Mouse (Mus musculus): ENCODE measurements at regions not wholly inside any gene's neighbourhood (a gene's known extent, or its start where the extent isn't known, plus 50 kb on each side); places are given as distances from the start of the nearest gene placed in this dataset.
"Not testable (repeated sequence)": the region's sequence is repeated elsewhere in the genome, so short reads cannot be mapped to it uniquely, and the experiment has no call there.

DNA sequence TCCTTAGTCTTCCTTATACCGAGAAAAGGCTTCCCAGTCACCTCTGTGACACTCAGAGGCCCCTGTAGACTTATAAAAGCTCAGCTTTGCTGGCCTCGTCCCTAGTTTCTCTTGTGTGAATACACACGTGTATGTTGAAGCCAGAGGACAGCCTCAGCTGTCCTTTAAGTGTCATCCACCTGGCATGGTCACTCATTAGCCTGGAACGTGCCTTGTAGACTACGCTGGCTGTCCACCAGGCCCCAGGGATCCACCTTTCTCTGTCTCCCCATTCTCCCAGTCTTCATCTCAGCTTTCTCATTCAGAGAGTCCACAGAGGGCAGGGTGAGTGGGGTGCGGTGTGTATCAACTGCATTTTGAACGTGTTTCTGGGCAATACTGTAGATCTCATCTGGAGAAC lies 273.8 kb upstream of the Maf start:
- intact Hi-C loops (cut with DNase I), result no loop called here
- DNase-seq (ENCODE audit: low spot score in 2 of 2), result no peak

DNA sequence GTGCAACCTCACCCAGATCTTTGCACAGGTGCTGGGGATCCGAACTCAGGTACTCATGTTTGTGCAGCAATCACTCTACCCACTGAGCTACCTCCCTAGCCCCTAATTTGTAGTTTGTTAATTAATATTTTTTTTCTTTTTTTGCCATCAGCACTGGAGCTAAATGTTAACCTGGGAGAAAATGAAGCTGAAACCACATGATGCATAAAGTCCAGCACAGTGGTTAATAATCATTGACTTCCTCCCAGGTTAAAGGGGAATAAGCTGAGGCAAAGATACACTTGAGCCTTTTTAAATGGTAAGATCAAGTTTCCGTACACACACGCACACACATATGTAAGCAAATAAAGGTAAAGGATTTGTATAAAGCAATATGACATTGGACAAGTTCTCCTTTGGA lies 273.0 kb upstream of the Maf start:
- no peak for DNase-seq (ENCODE audit: low spot score in 2 of 2)
- intact Hi-C loops (cut with DNase I), result no loop called here

DNA sequence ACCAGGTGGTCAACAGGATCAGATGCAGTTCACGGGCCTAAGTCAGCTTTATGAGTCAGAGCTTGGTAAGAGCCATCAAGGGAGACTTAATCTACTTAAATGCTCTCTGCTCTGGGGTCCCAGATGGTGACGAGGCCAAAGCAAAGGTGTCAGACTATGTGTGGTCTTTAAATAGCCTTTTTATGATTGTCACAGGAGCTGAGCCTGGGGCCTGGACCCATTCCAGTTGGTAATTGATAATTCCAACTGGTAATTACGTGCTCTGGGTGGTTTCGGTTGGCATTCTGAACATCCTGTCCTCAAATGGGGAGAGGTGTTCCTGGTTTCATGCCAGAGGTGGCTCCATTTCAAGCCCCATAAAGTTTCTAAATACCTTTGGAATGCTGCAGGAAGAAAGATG lies 269.6 kb upstream of the Maf start:
- intact Hi-C loops (cut with DNase I), result no loop called here
- no peak for DNase-seq (ENCODE audit: low spot score in 2 of 2)

DNA sequence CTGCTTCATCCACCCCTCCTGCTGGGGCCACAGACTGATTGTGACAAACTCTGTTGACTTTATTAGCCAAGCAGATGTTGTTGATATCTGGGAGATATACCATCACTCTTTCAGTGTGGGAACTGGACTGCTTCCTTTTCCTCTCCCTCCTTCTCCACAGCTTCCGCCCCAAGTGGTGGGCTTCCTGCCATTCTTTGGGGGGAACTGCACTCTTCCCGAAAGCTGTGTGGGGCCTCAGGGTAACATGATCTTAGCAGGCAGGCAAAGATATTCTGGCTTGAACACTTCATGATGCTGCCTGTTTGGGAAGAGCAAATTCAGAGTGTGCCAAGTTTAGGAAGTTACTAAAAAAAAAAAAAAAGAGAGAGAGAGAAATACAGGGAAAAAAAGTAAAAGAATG lies 267.1 kb upstream of the Maf start:
- intact Hi-C loops (cut with DNase I), result no loop called here

DNA sequence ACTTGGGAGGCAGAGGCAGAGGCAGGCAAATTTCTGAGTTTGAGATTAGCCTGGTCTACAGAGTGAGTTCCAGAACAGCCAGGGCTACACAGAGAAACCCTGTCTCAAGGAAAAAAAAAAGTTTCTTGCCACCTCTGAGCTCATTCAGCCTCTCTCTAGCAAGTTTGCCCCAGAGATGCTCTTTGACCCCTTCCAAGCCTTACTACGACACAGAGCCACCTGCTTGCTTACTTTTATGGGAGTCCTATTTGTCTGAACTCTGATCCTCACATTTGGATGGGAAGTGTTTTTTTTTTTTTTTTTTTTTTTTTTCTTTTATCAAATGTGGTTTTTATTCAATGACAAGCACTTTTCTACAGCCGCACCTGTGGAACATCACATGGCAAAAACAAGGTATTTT lies 263.8 kb upstream of the Maf start:
- DNase-seq (ENCODE audit: low spot score in 2 of 2); intact Hi-C loops (cut with DNase I): not testable (repeated sequence)

More for the DNA sequence above, 267.1 kb upstream of the Maf start:
- DNase-seq (ENCODE audit: low spot score in 2 of 2), result no peak

DNA sequence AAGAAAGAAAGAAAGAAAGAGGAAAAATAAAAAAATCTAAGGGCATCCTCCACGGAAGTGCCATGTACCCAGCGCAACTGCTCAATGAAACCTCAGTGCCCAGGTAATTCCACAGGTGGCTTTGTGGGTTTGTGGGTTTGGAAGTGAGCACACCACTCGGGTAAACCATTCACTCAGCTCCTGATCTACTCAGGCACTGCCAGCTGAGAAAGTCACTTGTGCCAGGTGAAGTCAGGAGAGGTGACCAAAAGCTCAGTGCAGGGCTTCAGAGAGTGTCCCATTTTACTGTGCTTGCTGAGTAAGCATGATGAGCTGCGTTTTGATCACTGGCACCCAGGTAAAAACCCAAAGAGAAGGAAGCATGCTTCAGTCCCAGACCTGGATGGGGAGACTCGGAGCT lies 260.5 kb upstream of the Maf start:
- no peak for DNase-seq (ENCODE audit: low spot score in 2 of 2)
- intact Hi-C loops (cut with DNase I), result no loop called here

DNA sequence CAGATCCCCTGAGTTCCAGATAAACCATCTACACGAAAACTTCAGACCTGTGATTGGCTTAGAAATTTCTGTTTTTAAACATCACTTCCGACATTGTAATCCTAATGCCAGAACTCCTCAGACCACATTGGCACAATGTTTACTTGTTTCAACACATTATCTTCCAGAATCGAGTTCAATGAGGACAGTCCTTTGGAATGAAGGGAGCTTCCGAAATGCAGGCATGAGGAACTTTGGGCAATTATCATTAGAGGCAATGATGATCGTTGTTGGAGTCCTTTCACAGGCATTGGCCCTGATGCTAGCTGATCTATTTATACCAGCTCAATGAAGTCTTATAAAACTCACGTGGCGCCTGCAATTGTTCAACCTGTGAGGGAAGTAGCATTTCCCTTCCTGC lies 258.4 kb upstream of the Maf start:
- no peak for DNase-seq (ENCODE audit: low spot score in 2 of 2)
- intact Hi-C loops (cut with DNase I), result no loop called here

DNA sequence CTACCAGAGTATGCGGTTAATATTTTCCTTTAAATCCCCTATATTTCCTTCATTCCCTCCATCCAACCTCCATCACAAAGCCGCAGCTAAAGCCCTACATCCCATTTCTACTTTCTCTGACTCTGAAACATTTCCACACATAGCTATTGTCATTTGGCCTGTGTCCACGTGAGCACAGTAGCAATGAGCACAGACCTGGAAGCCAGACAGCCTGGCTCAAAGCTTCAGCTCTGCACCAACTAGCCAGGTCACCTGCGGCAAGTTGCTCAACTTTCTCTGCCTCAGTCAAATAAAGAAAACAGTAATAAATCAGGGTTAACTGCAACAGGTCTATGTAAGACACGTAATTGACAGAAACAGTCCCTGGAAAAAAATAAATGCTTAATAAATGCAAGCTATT lies 247.8 kb upstream of the Maf start:
- intact Hi-C loops (cut with DNase I), result no loop called here
- DNase-seq (ENCODE audit: low spot score in 2 of 2), result no peak

DNA sequence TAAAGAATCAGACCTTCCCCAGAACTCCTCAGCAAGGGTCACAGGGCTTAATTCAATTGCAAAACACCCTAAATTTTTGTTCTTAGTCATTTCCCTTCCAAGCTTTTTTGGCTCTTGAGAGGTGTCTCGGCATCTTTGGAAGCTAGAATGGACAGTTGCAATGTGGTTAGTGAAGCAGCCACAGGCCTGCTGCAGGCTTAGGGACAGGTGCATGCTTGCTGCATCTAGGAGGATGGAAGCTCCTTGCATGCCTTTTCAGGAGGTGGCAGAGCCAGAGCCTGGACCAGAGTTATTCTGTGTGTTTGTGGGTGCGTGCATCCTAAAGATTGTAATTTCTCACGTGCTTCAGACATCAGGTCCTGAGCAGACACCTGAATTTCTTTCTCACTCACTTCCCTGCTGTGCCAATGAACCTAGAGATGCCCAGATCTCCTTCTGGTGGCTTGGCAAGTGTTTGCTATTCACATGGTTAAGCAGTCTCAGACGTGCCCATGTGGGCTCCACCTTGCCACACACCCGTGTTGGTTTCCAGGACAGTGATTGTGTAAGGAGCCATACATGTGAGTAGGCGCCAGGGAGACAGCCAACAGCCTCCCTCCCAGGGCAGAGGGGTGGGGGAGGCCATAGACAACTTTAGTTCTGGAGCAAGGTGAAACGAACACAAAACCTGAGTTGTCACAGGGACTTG lies 246.3 kb upstream of the Maf start:
- DNase-seq (ENCODE audit: low spot score in 2 of 2), result no peak
- intact Hi-C loops (cut with DNase I), result no loop called here

DNA sequence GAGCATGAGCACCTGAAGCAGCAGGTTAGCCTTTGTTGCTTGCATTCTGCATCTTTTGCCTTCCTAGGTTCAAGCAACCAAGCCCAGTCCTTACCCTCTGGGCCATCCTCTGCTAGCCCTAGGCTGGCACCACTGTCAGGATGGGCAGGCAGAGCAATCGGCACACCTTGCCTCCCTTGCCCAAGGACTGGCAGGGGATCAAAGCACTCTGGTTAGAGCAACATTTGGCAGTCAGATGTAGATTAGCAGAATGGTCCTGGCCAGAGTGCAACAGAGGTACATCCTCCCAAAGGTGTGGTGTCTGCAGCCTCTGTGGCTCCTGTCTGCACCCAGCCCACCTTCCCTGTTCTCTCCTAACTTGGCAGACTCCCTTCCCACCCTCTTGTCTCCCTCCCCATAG lies 244.9 kb upstream of the Maf start:
- intact Hi-C loops (cut with DNase I), result no loop called here
- DNase-seq (ENCODE audit: low spot score in 2 of 2), result no peak

DNA sequence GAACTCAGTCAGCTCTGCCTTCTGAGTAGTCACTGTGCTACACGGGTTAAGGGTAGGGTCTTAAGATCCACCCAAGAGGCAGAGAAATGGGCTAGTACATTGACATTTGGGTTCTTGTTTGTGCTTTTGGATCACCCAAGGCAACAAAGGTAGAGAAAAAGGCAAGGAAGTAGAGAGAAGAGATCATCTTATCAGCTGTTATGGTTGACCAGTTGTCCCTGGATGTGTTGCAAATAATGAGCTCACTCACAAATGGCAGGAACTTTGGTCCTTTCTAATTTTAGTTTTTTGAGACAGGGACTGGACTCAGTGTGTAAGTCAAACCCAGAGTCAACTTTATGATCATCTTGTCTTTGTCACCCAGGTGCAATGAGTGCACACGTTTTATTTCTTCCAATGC lies 241.3 kb upstream of the Maf start:
- intact Hi-C loops (cut with DNase I), result no loop called here
- DNase-seq (ENCODE audit: low spot score in 2 of 2), result no peak

DNA sequence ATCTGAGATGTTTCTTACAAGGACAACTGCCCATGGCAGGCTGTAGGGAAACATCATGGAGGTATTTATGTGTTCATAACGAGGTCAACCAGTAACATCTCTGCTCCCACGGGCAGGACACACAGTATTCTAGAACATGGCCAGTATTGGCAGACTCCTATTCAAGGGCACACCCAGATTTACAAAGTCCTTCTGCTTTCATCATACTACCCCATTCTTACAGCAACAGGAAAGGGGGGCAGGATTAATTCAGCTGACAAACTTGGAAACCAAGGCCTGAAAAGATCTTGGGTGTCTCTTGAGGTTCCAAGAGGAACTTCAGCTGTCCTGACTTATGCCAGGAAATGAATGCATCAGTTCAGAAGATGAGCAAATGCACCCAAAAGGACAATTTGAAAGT lies 240.4 kb upstream of the Maf start:
- no peak for DNase-seq (ENCODE audit: low spot score in 2 of 2)
- intact Hi-C loops (cut with DNase I), result no loop called here

DNA sequence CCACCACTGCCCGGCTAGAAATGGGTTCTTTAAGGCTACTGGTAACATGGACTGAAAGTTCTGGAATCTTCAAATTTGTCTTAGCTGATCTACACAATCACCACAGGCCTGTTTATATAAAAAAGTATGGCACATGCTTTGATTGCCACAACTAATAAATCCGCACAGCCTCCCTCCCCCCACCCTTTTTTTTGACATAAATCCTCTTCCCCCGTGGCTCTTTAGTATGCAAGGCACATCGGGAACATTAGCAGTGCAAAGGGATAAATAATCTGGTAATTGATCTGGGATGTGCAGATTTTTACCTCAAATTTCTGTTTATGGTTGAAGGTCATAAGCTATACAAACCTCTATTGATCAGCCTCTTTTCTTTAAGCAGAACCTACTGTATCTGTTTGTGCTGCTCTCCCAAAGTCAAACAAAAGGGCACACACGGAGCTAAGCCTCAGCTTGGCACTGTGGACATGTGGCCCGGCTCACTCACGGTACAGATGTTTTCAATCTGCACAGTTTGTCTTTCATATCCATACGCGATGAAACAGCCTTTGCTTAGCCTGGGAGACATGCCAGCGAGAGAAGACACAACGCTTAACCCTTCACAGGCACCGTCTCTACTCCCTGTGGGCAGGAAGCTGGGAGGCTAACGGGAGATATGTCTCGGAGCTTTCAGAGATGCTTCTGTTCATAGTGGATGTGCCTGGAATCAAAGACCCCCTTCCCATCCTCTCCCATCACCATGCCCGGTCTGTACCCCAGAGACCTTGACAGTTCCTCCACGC lies 235.3 kb upstream of the Maf start:
- peak; percentile 24 to 28 for DNase-seq (ENCODE audit: low spot score in 2 of 2)
- intact Hi-C loops (cut with DNase I), result no loop called here

DNA sequence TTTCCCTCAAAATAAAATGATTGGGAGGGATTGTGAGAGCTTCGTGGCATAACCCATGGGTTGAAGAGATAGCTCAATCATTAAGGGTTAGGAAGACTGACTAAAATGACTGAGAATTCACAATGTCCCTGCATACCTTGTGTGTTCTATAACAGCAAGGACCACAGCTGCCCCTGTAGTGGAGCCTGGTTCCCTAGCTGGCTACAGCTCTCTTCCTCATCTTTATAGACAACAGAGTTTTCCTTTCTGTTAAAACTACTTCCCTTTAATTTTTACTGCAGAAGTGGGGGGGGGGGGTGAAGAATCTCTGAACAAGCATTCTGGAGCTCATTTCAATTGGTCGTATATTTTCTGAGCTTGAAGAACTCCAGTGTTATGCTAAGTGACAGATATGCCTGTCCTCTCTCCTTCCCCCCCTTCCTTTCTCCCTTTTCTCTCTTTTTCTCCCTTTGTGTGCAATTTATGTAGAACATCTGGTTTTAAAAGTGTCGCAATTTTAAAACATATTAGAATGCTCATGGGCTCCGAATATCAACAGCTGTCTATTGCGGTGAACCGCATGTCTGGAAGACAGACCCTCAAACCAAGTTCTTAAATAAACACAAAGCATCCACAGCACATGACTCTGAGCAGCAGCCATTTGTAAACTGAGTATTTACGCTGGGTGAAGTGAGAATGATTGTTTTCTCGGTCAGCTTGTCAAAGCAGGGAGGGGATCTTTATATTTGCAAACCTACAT lies 222.0 kb upstream of the Maf start:
- DNase-seq (ENCODE audit: low spot score in 2 of 2), result no peak
- intact Hi-C loops (cut with DNase I), result no loop called here

DNA sequence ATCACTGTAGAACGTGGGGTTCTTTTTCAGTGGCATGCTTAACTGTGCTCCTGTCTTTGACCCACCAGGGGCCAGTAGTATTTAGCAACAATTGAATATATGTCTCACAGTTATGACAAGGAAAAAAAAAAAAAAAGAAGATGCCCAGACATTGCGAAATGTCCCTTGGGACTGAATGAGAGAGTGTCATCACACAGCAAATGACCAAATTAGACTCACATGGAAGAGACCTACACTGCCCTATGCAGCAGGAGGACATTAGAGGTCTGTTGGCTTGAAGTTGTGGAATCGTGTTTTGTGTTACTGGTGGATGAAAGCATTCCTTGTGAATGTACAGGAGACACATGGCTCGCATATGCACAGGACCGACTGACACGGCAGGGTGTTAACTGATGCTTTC lies 214.3 kb upstream of the Maf start:
- no peak for DNase-seq (ENCODE audit: low spot score in 2 of 2)
- intact Hi-C loops (cut with DNase I), result no loop called here

DNA sequence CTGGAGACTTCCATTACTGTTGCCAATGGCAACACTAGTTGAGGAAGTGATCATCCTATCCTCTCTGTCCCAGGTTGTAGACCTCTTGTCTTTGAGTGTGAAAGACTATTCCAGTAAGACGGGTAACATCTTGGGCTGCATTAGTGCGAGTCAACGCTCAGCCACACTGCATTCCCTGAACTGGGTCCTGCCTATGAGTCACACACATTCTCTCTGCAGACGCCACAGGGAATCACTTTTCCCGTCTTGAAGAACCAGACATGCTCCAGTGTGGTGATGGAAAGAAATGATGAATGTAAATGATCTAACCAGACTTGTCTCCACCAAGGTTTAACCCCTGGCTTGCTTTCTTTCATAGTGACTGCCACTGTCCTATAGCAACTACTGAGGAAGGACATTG lies 199.1 kb upstream of the Maf start:
- intact Hi-C loops (cut with DNase I), result no loop called here

DNA sequence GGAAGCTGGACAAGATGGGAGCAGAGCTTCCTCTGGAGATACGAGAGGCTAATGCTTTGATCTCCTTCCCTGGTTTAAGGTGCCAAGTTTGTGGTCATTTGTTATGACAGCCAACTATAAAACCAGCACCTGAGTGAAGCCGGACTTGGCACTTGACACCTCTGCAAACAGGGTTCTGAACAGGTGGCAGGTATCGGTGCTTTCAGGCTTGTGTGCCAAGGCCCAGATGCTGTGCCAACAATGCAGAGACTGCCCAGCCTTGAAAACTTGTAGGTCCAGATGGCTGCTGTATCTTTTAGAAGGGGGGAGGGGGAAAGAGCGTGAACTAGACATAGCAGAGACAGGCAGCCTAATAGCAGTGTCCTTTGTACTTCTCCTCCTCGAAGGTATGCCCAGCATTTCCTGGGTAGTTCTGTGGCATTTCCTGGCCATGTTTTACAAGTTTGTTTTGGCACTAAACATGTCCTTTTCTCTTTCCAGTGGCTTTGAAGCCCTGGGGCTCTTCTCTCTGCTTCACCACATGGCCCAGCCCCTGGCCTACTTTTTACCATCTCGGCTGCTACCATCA lies 196.3 kb upstream of the Maf start:
- intact Hi-C loops (cut with DNase I), result no loop called here
- no peak for DNase-seq (ENCODE audit: low spot score in 2 of 2)

More for the DNA sequence above, 199.1 kb upstream of the Maf start:
- DNase-seq (ENCODE audit: low spot score in 2 of 2), result no peak

DNA sequence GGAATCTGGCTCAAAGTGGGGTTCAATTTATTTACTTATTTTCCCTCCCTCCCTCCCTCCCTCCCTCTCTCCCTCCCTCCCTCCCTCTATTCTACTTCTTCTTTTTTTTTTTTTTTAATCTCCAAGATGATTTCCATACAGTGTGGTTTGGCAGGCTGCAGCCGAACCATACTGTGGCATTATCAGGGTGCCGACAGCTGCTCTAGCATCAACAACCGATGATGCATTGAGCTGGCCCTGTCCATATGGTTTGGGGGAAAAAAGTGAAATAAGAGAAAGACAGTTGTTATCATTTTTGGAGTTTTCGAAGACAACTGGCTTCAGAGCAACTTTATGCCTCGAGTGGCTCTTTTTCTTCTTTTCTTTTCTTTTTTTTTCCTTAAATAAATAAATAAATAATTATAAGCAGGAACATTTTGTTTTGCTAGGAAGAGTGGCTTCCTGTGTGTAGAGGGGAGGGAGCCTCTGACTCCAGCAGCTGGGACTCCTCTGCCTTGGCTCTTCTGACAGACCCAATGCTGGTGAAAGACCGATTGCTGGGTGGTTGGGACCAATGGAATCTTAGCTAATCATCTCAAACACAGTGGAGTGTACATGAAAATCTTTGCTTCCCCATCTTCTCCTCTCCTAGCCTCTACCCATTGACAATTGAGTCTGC lies 190.1 kb upstream of the Maf start:
- no peak for DNase-seq (ENCODE audit: low spot score in 2 of 2)
- intact Hi-C loops (cut with DNase I), result no loop called here

DNA sequence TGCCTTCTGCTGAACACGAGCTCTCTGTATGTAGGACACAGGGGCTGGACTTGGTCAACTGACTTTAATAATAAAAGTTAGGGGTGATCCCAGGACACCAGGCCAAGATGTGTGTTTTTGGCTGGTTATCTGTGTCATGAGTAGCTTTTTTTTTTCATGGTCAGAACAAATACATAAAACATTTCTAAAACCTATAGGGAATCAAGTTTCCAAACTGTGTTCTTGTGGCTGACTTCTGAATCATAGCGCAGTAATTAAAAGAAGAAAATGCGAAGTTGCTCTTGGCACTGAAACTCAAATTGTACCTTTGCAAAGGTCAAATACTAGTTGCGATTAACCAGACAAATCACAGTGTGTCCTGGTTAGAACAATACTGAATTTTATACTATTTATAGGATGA lies 189.5 kb upstream of the Maf start:
- intact Hi-C loops (cut with DNase I), result no loop called here
- DNase-seq (ENCODE audit: low spot score in 2 of 2), result no peak

DNA sequence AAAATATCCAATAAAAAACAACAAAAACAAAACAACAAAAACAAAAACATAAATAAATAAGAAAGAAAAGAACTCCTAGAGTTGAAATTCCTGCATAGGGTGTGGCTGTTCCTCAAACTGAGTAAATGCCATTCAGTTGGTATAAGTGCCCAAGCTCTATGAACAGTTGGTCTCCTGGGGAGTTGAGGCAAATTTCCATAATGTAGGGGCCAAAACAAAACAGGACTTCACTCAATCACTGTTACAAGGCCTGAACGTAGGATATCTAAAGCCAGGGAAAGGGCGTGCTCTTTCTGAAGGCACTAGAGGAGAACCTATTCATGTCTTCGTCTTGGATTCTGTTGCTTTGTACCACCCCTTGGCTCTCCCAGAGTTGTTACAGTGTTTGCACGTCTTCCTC lies 188.5 kb upstream of the Maf start:
- intact Hi-C loops (cut with DNase I), result no loop called here

More for the DNA sequence above, 188.5 kb upstream of the Maf start:
- no peak for DNase-seq (ENCODE audit: low spot score in 2 of 2)

All from left cerebral cortex, postnatal 14 days (tissue).